Mouse (Mus musculus): ENCODE measurements around the gene Ppp4r2. TPM values are rescaled to one million over a fixed set of nuclear protein-coding genes. Genes with fewer than 3 reads are reported as not detected.
"Not testable (repeated sequence)": the region's sequence is repeated elsewhere in the genome, so short reads cannot be mapped to it uniquely, and the experiment has no call there.

Ppp4r2 gene
- total RNA-seq, 2 experiments from 2014 or later, result 62.6 to 70.0 TPM

GRCm38 (mm10) chr6:100828565-100828964, 4.9 kb upstream of the Ppp4r2 start:
- no peak for DNase-seq (ENCODE audit: low spot score in 2 of 2)
- intact Hi-C loops (cut with DNase I), result no loop called here

GRCm38 (mm10) chr6:100829770-100830169, 3.7 kb upstream of the Ppp4r2 start:
- intact Hi-C loops (cut with DNase I), result no loop called here
- no peak for DNase-seq (ENCODE audit: low spot score in 2 of 2)

GRCm38 (mm10) chr6:100831188-100831587, 2.2 kb upstream of the Ppp4r2 start:
- intact Hi-C loops (cut with DNase I), result no loop called here
- DNase-seq (ENCODE audit: low spot score in 2 of 2), result no peak

GRCm38 (mm10) chr6:100831751-100832150, 1.7 kb upstream of the Ppp4r2 start:
- no peak for DNase-seq (ENCODE audit: low spot score in 2 of 2)
- intact Hi-C loops (cut with DNase I), result no loop called here

- intact Hi-C loops (cut with DNase I), result loop anchor here (2.0 kb wide), 1 partner anchor 157 kb away; no protein-coding TSS in a partner anchor
- peak; percentile 69 to 72 for DNase-seq (ENCODE audit: low spot score in 2 of 2)
These were observed 524 bp downstream of the Ppp4r2 start for GRCm38 (mm10) chr6:100833811-100834481.

GRCm38 (mm10) chr6:100834489-100835160, 1.2 kb downstream of the Ppp4r2 start:
- DNase-seq (ENCODE audit: low spot score in 2 of 2), result no peak
- intact Hi-C loops (cut with DNase I), result loop anchor here (2.0 kb wide), 1 partner anchor 158 kb away; no protein-coding TSS in a partner anchor

- intact Hi-C loops (cut with DNase I), result no loop called here
These were observed 11.6 kb downstream of the Ppp4r2 start for GRCm38 (mm10) chr6:100845058-100845457.

GRCm38 (mm10) chr6:100847264-100847663, 13.8 kb downstream of the Ppp4r2 start:
- DNase-seq (ENCODE audit: low spot score in 2 of 2), result no peak
- intact Hi-C loops (cut with DNase I), result no loop called here

More at GRCm38 (mm10) chr6:100845058-100845457, 11.6 kb downstream of the Ppp4r2 start:
- no peak for DNase-seq (ENCODE audit: low spot score in 2 of 2)

GRCm38 (mm10) chr6:100848682-100849375, 15.4 kb downstream of the Ppp4r2 start:
- intact Hi-C loops (cut with DNase I), result no loop called here
- DNase-seq (ENCODE audit: low spot score in 2 of 2), result no peak

- intact Hi-C loops (cut with DNase I), result no loop called here
These were observed 17.3 kb downstream of the Ppp4r2 start for GRCm38 (mm10) chr6:100850671-100851081.

GRCm38 (mm10) chr6:100851083-100851482, 17.7 kb downstream of the Ppp4r2 start:
- no peak for DNase-seq (ENCODE audit: low spot score in 2 of 2)
- intact Hi-C loops (cut with DNase I), result no loop called here

More at GRCm38 (mm10) chr6:100850671-100851081, 17.3 kb downstream of the Ppp4r2 start:
- no peak for DNase-seq (ENCODE audit: low spot score in 2 of 2)

GRCm38 (mm10) chr6:100865321-100865720, 31.9 kb downstream of the Ppp4r2 start:
- intact Hi-C loops (cut with DNase I), result no loop called here
- DNase-seq (ENCODE audit: low spot score in 2 of 2), result no peak

GRCm38 (mm10) chr6:100865788-100866187, 32.4 kb downstream of the Ppp4r2 start:
- not testable (repeated sequence) for DNase-seq (ENCODE audit: low spot score in 2 of 2)

GRCm38 (mm10) chr6:100866246-100866645, 32.8 kb downstream of the Ppp4r2 start:
- DNase-seq (ENCODE audit: low spot score in 2 of 2); intact Hi-C loops (cut with DNase I): not testable (repeated sequence)

More at GRCm38 (mm10) chr6:100865788-100866187, 32.4 kb downstream of the Ppp4r2 start:
- intact Hi-C loops (cut with DNase I), result not testable (repeated sequence)

- DNase-seq (ENCODE audit: low spot score in 2 of 2), result no peak
- intact Hi-C loops (cut with DNase I), result no loop called here
These were observed 35.4 kb downstream of the Ppp4r2 start for GRCm38 (mm10) chr6:100868863-100869262.

GRCm38 (mm10) chr6:100869909-100870308, 36.5 kb downstream of the Ppp4r2 start:
- no peak for DNase-seq (ENCODE audit: low spot score in 2 of 2)
- intact Hi-C loops (cut with DNase I), result no loop called here

GRCm38 (mm10) chr6:100873191-100873590, 39.8 kb downstream of the Ppp4r2 start:
- intact Hi-C loops (cut with DNase I), result no loop called here
- no peak for DNase-seq (ENCODE audit: low spot score in 2 of 2)

- DNase-seq (ENCODE audit: low spot score in 2 of 2), result peak; percentile 41 to 54
- intact Hi-C loops (cut with DNase I), result loop anchor here (1.0 kb wide), 1 partner anchor 202 kb away; no protein-coding TSS in a partner anchor
These were observed 42.6 kb downstream of the Ppp4r2 start for GRCm38 (mm10) chr6:100875862-100876623.

- intact Hi-C loops (cut with DNase I), result loop anchor here (1.0 kb wide), 1 partner anchor 202 kb away; no protein-coding TSS in a partner anchor
- no peak for DNase-seq (ENCODE audit: low spot score in 2 of 2)
These were observed 43.2 kb downstream of the Ppp4r2 start for GRCm38 (mm10) chr6:100876624-100877017.
